Mouse (Mus musculus) lung, embryonic 16.5 days (tissue): Measurements from ENCODE around the gene Atp6v0d1. TPM values are rescaled to one million over a fixed set of nuclear protein-coding genes. Genes with fewer than 3 reads are reported as not detected.
A peak's percentile ranks its signal among the peaks of the same experiment; 100 is the strongest.
"Not testable (repeated sequence)": the region's sequence is repeated elsewhere in the genome, so short reads cannot be mapped to it uniquely, and the experiment has no call there.

Source experiments
- ATAC-seq: fragments of 200-750 bp; cut with Nextera tagmentation; 2 replicates; pipeline ENCODE4 v1.8.0; 2017; ENCODE audit warnings: low read depth, mild to moderate bottlenecking, moderate library complexity
- H3K27ac ChIP-seq: fragments of 300-500 bp; sonication (generic); 2 replicates; pipeline ENCODE4 v1.5.1; 2014; ENCODE audit warnings: mild to moderate bottlenecking, control low read depth, low read length
- H3K27me3 ChIP-seq: fragments of 300-500 bp; sonication (generic); 2 replicates; pipeline ENCODE4 v1.6.1; 2014; ENCODE audit warnings: low read depth, low read length, mixed read lengths; ENCODE audit not compliant: control insufficient read depth, insufficient read depth
- H3K36me3 ChIP-seq: fragments of 300-500 bp; sonication (generic); 2 replicates; pipeline ENCODE4 v1.6.1; 2014; ENCODE audit warnings: low read length; ENCODE audit not compliant: control insufficient read depth, insufficient read depth
- H3K4me1 ChIP-seq: fragments of 300-500 bp; sonication (generic); replicated peaks from 2 replicates; pipeline ENCODE4 v1.6.1; 2014; ENCODE audit warnings: low read length, mixed read lengths; ENCODE audit not compliant: control insufficient read depth, insufficient read depth
- H3K4me2 ChIP-seq: fragments of 300-500 bp; sonication (generic); 2 replicates; pipeline ENCODE4 v1.6.1; 2014; ENCODE audit warnings: low read depth, low read length, control low read depth
- H3K4me3 ChIP-seq: fragments of 300-500 bp; sonication (generic); 2 replicates; pipeline ENCODE4 v1.5.1; 2014; ENCODE audit warnings: mild to moderate bottlenecking, low read length, control low read depth
- H3K9ac ChIP-seq: fragments of 300-500 bp; sonication (generic); 2 replicates; pipeline ENCODE4 v1.6.1; 2014; ENCODE audit warnings: low read length, control low read depth
- H3K9me3 ChIP-seq: fragments of 300-500 bp; sonication (generic); 2 replicates; pipeline ENCODE4 v1.6.1; 2016; ENCODE audit warnings: low read length; ENCODE audit not compliant: control insufficient read depth
- WGBS: fragments of 180-500 bp; shearing (Covaris S2); extraction: QIAGEN DNeasy Blood & Tissue Kit; methylation state at CpG from one replicate; pipeline ENCODE4 v1.1.7; 2014; 5-methylcytosine and 5-hydroxymethylcytosine counted together
- polyA plus RNA-seq: library from polyadenylated mRNA; unstranded; fragments of >200 nt; fragmentation: Nextera tagmentation; extraction: Ambion mirVana; gene quantifications from 2 replicates; pipeline ENCODE4 v1.2.1, GENCODE M21; 2015

Atp6v0d1 gene
- polyA plus RNA-seq, 1 experiment from 2014 or later, result 87.3 TPM

DNA sequence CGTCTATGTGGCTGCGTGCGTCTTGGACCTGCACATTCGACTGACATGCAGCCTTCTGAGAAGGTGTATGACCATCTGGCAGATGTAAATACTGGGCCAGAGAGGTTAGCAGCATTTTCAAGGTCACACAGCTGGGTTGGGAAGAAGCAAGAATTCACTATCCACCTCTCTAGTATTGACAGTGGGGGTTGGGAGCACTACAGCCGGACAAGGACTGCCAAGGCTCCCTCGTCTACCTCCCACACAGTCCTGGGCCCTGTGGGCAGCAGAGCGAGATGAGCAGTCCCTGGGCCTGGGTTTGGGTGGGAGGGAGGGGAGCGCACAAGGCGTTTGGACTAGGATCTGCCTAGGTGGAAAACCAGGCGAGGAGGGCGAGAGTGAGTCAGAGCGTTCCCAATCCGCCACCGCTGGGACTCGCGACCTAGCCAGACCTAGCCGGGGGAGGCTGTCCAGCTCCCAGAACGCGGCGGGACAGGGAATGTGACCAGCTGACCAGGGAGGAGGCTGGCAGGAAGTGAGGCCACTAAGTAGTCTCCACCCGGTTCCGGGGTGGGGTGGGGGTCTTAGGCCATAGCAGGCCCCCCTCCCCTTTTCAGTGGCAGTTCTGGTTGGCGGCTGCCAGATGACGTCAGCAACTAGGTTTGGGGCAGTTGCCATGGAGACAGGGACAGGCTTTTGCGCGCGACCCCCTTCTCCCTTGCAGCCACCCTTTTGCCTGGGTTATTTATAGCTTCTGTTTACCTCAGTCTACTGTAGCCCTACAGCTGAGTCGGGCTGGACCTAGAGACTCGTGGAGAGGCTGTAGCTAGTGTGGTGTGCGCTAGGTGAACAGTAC lies 40.6 kb upstream of the Atp6v0d1 start:
- ATAC-seq, result peak; percentile 76
- Histone ChIP-seq H3K4me2 (peak overlapping the region; percentile 96), H3K27ac (peak overlapping the region; percentile 93), H3K27me3 (no peaks in the 10 kb centered on the region), H3K4me3 (peak overlapping the region; percentile 86), H3K36me3 (no peaks in the 10 kb centered on the region), H3K9me3 (no peaks in the 10 kb centered on the region), H3K4me1 (peaks cover 22% of the 10 kb centered on the region), H3K9ac (peak overlapping the region; percentile 93)
- under 1% methylated on average over 28 of the region's 30 CpGs for WGBS

DNA sequence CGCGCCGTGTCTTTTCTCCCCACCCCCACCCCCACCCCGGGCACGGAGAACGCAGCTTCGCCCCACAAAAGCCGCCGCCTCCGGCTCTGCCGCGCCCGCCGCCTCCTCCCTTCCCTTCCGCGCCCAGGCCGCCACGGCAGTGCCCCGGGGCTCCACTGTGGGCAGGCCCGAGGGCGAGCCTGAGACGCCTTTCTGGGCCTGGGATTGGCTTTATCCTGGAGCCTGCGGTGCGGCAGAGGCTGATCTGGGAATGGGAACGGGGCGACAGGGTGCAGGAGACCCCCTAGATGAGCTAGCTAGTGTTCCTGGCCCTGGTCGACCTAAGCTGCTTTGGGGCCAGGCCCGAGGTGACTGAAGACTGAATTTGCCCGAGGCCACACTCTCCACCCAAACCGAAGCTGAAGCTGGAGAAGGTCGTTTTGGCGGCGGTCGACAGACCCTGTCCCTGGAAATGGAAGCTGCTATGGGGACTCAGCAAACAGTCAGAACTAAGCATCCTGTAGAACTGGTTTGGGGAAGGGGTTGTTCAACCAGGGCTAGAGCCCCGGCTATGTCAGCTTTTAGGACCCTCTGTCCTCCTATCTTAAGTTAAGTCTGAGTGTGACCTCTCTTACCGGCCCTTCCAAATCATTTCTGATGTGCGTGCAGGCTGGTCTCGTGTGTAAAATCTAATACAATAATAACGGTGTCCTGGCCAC lies 39.8 kb upstream of the Atp6v0d1 start:
- peak overlapping the region; percentile 93 for H3K9ac ChIP-seq
- H3K9me3 ChIP-seq, result no peaks in the 10 kb centered on the region
- ATAC-seq, result peak; percentile 55
- H3K27ac ChIP-seq, result peak overlapping the region; percentile 93
- under 1% methylated on average over 28 of the region's 39 CpGs for WGBS
- H3K27me3 ChIP-seq, result no peaks in the 10 kb centered on the region
- H3K4me2 ChIP-seq, result peak overlapping the region; percentile 96
- H3K36me3 ChIP-seq, result no peaks in the 10 kb centered on the region
- peak overlapping the region; percentile 86 for H3K4me3 ChIP-seq
- peaks cover 22% of the 10 kb centered on the region for H3K4me1 ChIP-seq

DNA sequence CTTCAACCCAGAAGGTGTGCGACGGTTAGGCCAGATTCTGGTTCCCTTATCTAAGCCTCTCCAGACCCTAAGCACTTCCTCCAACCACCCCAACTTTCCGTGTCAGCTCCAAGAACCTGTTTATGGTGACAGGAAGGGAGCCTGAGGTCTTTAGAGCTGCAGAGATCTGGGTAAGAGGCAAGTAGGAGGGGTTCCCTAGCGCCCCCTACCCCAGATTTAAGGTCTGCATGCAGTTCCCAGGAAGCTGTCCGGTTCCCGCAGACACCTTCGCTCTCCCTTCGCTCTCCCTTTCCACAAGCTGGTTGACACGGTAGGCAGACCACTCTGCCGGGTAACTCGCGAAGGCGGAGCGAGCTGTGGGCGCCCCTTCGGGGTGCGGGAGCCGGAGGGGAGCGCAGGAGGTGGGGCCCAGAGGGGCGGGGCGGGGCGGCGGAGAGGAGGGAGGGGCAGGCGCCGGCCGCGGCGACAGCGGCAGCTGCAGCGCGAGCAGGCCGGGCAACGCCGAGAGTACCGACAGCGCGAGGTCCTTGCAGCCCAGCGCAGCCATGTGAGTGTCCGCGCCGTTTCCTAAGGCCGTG lies 39.0 kb upstream of the Atp6v0d1 start, which contains the start of gene Ripor1:
Gene Ripor1, plus strand, starts transcription at position 452 of the 578 bp plus-strand sequence.
- 1% methylated on average over 20 of the region's 42 CpGs for WGBS

GRCm38 (mm10) chr8:105602540-105602939 lies 36.7 kb upstream of the Atp6v0d1 start:
- not testable (repeated sequence) for H3K9me3 ChIP-seq, ATAC-seq, H3K4me3 ChIP-seq, H3K36me3 ChIP-seq, H3K27me3 ChIP-seq, H3K9ac ChIP-seq, H3K4me2 ChIP-seq, H3K27ac ChIP-seq
- H3K4me1 ChIP-seq, result peaks cover 19% of the 10 kb centered on the region
- WGBS, result 75% methylated on average over 3 of the region's 3 CpGs

More for the DNA sequence above, 39.0 kb upstream of the Atp6v0d1 start, which contains the start of gene Ripor1:
- no peaks in the 10 kb centered on the region for H3K9me3 ChIP-seq
- ATAC-seq, result peak; percentile 85
- peak within 1 kb of the TSS; percentile 93 for H3K9ac ChIP-seq
- peak within 1 kb of the TSS; percentile 86 for H3K4me3 ChIP-seq
- H3K36me3 ChIP-seq, result no peaks in the 10 kb centered on the region
- H3K4me1 ChIP-seq, result peaks cover 22% of the 10 kb centered on the region
- H3K27ac ChIP-seq, result peak within 1 kb of the TSS; percentile 93
- no peaks in the 10 kb centered on the region for H3K27me3 ChIP-seq
- peak within 1 kb of the TSS; percentile 96 for H3K4me2 ChIP-seq

- H3K9me3 ChIP-seq, result no peaks in the 10 kb centered on the region
- H3K4me2 ChIP-seq, result no peak overlapping the region
- 59% methylated on average over 5 of the region's 5 CpGs for WGBS
- no peak overlapping the region for H3K9ac ChIP-seq
- no peak overlapping the region for H3K27ac ChIP-seq
- H3K4me3 ChIP-seq, result no peak overlapping the region
- H3K36me3 ChIP-seq, result no peaks in the 10 kb centered on the region
- no peaks in the 10 kb centered on the region for H3K27me3 ChIP-seq
- H3K4me1 ChIP-seq, result peaks cover 13% of the 10 kb centered on the region
- ATAC-seq, result no peak
Observed at GRCm38 (mm10) chr8:105601301-105601700, 35.5 kb upstream of the Atp6v0d1 start.

- WGBS, result 82% methylated on average over 6 of the region's 6 CpGs
- Histone ChIP-seq H3K4me2 (no peak overlapping the region), H3K4me1 (peaks cover 13% of the 10 kb centered on the region), H3K27me3 (no peaks in the 10 kb centered on the region), H3K9me3 (no peaks in the 10 kb centered on the region), H3K36me3 (no peaks in the 10 kb centered on the region), H3K27ac (no peak overlapping the region), H3K9ac (no peak overlapping the region), H3K4me3 (no peak overlapping the region)
- ATAC-seq, result no peak
Observed at GRCm38 (mm10) chr8:105598777-105599176, 32.9 kb upstream of the Atp6v0d1 start.

- H3K9ac ChIP-seq, result 0 out of 2 replicates have a peak overlapping the region, but pooled peaks have one; percentile 37
- H3K4me3 ChIP-seq, result peak overlapping the region; percentile 29
Observed at GRCm38 (mm10) chr8:105596362-105597034, 30.7 kb upstream of the Atp6v0d1 start.

DNA sequence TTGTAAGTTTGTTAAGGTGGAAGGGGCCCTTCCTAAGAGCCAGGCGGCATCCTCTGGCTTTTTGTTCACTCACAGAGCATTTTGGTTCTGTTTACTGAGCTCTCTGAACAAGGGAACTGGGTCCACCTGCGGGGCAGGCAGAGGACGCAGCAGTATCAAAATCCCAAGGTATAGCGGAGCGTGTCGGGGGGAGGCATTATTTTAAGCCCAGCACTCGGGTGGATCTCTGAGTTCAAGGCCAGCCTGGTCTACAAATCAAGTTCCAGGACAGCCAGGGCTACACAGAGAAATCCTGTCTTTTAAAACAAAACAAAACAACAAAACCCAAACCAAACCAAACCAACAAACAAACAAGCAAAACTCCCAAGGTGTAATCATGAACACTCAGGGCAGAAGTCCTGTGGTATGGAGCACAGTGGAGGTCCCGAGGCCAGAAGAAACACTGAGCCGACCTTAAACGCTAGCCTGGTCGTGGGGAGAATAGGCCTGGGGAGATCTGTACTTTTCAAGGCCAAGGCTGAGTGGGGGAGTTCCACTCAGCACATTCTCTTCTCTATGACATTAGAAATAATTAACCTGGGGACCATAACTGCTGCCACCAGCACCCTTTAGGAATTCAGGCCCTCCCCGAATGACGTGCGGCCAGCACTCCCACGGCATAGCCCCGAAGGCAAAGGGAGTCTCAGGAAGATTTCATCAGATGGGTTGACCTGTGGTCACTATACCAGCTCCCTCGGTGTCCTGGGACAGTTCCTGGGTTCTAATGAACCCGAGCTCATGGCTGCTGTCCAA lies 28.8 kb upstream of the Atp6v0d1 start:
- H3K4me1 ChIP-seq, result peaks cover 13% of the 10 kb centered on the region
- WGBS, result 57% methylated on average over 18 of the region's 18 CpGs
- H3K9ac ChIP-seq, result no peak overlapping the region
- H3K27me3 ChIP-seq, result no peaks in the 10 kb centered on the region
- H3K4me2 ChIP-seq, result no peak overlapping the region
- H3K36me3 ChIP-seq, result no peaks in the 10 kb centered on the region
- H3K9me3 ChIP-seq, result no peaks in the 10 kb centered on the region
- no peak overlapping the region for H3K27ac ChIP-seq
- no peak for ATAC-seq
- no peak overlapping the region for H3K4me3 ChIP-seq

More at GRCm38 (mm10) chr8:105596362-105597034, 30.7 kb upstream of the Atp6v0d1 start:
- H3K27me3 ChIP-seq, result no peaks in the 10 kb centered on the region
- no peaks in the 10 kb centered on the region for H3K36me3 ChIP-seq
- 5% methylated on average over 14 of the region's 14 CpGs for WGBS
- no peak overlapping the region for H3K27ac ChIP-seq
- no peaks in the 10 kb centered on the region for H3K9me3 ChIP-seq
- ATAC-seq, result peak; percentile 84
- peak overlapping the region; percentile 57 for H3K4me2 ChIP-seq
- peaks cover 13% of the 10 kb centered on the region for H3K4me1 ChIP-seq
